Mouse (Mus musculus) heart, adult 9 months (tissue): ENCODE results near the gene Ucn.

Source experiments
- DNase-seq, 2 experiments: peaks; one replicate each; pipeline ENCODE4 v3.0.0; 2022; ENCODE audit warnings: low spot score in 2 of 2

Ucn gene

DNA sequence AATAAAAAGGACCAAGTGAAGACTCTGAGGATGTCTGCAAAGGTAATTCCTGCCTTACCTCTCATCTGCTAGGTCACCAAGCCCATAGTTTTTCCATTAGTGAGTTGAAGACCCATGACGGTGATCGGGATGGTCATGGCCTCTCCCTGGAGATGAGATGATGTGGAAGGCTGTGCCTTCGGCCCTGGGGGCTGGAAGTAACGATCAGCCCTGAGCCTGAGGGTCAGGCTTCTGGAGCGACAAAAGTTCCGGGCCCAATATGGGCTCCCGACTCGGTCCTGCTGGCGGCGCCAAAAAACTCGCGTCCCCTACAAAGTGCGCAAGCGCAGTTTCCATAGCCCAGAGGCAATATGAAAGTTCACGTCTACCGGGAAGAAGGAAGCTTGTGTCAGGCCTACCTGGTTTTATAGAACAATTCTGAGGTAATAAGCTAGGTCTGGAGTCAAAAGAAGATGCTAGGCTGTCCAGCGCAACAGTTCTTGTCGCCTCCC, 30.6 kb downstream of the Ucn start, which contains the start of gene Slc30a3:
Slc30a3 (minus strand) TSS at position 238 of the 491 bp plus-strand sequence.
- DNase-seq, result no peak

DNA sequence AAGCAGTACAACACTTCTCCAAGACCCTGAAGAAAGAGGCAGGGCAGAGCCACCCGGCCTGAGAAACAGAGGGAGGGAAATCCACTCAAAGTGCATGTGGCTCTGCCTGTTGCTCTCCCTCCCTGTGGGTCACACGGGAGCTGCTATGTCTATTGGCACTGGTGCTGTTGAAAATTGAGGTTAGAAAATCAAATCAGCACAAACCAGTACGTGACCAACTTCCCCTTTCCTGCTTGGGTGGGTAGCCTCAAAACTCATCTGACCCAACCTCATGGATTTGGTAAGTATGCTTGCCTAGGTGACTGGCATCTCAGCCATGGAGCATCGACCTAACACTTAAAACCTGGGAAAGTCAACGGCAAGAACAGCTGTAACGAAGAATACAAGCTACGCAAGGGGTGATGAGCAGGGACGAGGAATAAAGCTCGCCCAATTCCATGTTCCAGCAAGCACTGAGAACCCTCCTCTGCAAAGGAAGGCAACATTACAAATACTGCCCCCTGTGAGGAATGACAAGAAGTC, 32.8 kb downstream of the Ucn start, which contains the start of gene Dnajc5g:
Dnajc5g (plus strand) TSS at position 472 of the 522 bp plus-strand sequence.
- DNase-seq, result no peak

DNA sequence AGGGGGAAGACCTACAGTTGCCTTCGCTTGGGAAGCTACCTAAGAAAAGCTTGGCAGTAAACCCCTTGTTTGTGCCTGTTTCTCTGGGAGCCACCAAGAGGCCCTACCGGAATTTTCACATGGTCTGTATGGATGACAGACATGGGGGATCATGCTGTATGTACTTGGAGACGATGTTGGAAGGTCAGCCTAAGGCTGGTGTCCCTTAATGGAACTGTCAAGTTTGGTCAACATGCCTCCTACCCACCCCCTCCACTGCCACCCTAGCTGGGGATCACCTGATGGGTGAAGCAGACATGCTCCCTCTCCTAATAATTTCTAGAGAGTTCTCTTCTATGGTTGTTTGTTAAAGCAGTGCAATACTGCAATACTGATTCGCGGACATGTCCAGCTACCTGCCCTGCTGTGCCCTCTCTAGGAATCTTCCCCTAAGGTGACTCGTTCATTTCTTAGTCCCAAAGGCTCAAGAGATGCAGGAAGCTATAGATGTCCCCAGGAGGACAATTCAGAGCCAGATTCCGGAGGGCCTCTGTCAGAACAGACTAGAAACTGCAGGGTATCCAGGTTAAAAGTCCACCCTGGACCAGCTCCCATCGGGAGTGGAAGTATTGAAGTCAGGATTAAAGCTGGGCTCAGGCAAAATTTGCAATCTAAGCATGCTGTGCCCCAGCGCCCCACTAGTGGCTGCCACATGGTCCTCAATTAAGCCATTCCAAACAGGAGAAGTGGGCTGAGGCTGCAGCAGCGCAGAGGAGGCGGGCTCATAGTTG, 42.7 kb downstream of the Ucn start:
- no peak for DNase-seq

DNA sequence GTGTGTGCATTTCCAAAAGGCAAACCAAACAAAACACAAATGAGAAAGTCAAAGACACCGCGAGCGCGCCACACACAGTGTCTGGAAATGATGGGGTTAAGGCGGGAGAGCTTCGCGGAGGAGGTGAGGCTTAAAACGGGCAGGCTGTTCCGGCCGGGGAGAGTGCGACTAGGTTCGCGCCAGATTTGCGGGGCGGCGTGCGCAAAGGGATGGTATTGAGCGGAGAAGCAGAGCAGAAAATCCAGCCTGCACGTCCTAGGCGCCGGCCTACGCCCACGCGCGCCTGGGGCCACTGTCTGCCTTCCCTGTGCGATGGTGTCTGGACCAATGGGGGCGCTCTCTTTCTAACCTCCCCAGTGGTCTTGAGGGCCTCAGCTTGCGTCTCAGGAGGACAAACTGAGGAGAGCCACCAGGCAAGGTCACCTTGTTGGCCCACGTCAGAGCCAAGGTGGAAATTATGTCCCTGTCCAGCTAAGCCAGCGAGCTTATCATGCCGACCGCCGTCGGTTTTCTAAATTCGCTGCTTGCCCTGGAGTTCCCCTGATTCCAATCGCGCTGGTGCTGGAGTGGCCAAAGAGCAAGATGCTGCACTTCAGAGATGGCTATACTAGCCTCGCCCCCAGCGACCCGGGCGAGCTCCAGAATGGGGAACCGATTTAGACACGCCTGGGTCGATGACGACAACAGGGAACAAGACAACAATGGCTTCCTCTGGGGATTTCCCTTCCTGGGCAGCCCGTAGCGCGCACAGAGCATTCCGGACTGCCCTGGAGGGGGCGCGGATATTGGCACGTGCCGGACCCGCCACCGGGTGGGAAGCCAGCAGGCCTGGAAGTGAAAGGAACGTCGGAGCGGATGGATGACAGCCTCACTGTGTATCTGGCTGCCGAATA, 43.6 kb downstream of the Ucn start:
- peak; percentile 72 to 75 for DNase-seq

DNA sequence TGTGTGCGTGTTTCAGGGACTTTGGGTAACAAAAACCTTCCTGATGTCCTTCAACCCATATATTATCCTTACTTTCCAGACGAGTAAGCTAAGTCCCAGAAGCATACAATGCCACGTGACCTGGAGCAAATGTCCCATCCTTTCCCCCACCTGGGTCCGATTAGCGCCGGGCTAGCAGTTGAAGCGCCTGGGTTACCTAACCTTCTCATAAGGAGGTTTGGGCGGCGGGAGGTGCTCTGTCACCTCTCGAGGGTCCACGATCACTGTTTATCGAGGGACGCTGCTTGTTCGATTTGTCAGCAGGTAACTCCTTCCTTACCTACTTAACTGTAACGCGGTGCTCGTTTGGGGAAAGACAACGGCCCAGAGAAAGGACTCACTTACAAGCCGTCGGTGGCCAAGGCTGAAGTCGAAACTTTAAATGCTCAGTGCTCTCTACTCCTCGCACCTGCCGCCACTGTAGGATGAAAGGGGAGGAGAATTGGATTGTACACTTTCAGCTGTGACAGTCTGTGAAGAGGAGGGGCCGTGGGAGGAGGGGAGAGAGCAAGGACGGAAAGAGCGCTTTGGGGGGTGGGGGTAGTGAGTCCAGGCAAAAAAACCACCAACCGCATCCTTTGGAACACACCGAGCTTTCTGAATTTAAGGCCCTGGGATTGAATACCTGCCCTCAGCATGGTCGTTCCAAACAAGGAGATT, 44.4 kb downstream of the Ucn start:
- DNase-seq, result no peak

DNA sequence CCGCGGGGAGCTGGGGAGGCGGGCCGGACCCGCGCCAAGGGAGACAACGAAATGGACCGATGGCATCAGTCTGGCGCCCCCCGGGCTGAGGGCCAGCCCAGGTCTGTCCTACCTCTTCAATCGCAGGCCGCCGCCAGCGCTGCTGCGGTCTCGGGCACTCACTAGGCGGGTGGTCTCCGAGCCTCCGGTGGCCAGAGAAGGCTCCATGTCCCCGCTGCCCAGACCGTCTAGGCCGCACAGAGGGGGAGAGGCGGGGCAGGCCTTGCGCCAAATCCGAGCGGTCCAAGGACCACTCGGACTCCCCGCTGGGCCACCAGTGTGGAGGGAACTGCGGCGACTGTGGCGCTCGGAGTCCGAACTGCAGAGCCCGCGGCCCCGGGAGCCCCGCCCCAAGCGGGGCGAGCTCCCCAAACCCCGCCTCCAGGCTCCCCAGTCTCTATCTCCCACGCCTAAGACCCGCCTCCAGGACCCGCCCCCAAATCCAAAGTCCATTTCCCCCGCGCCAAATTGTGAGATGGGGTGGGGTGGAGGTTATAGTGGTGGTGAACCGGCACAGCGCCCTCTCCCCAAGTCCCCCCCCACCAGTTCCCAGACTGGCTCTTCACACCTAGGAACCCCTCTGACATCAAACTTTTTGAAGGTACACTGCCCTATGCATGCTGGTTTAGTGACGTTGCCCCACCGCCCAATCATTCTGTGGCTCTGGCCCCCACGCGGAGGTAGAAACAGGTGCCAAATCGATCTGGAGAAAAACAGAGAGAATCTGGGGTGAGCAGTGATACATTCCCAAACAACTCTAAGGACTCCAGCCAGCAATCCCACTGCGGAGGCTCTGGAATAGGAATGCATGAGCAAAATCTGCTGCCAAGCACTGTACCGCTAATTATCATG, 45.2 kb downstream of the Ucn start:
- DNase-seq, result no peak

DNA sequence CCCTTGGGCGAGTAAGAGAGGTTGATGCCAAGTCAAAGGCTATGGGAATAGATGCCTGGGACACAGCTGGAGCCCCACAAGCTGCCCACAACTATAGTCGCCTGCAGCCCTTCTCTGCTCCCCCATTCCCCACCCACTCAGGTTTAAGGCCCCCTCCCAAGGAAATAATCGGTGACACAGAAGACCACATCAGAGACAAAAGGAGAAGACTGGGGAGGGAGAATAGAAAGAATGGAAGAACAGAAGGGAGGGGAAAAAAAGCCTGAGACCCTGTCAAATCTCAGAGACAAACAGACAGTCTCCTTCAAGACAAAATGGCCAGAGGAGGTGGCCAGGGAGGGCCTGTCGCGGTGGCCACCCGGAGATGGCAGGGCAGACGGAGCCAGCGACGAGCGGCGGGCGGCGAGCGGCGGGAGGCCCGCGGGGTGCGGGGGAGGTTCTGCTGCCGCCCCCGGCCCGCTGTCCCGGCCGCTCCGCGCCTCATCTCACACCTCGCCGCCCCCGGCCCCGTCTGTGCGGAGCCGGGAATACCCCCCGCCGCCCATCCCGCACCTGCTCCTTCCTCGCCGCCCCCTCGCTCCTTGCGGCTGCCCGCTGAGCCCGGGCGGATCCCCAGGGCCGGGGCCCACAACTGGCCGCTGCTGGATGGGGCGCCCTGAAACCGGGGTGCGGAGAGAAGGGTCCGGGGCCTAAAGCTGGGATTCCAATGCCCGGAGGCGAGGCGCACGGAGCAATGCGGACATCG, 46.2 kb downstream of the Ucn start:
- DNase-seq, result no peak
